Mouse (Mus musculus) intestine, embryonic 15.5 days (tissue): ENCODE measurements around the gene Foxj2. TPM values are rescaled to one million over a fixed set of nuclear protein-coding genes. Genes with fewer than 3 reads are reported as not detected.

Experiments used
- ATAC-seq: fragments of 200-750 bp; cut with Nextera tagmentation; 2 replicates; pipeline ENCODE4 v1.8.0; 2017; ENCODE audit warnings: moderate TSS enrichment, moderate library complexity
- H3K27ac ChIP-seq: fragments of 300-500 bp; sonication (generic); 2 replicates; pipeline ENCODE4 v1.5.1; 2015; ENCODE audit warnings: mild to moderate bottlenecking, inconsistent platforms
- H3K27me3 ChIP-seq: fragments of 300-500 bp; sonication (generic); replicated peaks from 2 replicates; pipeline ENCODE4 v1.6.1; 2015; ENCODE audit warnings: inconsistent platforms
- H3K36me3 ChIP-seq: fragments of 300-500 bp; sonication (generic); 2 replicates; pipeline ENCODE4 v1.6.1; 2015; ENCODE audit warnings: inconsistent platforms
- H3K4me1 ChIP-seq: fragments of 300-500 bp; sonication (generic); replicated peaks from 2 replicates; pipeline ENCODE4 v1.6.1; 2015; ENCODE audit warnings: inconsistent platforms
- H3K4me2 ChIP-seq: fragments of 300-500 bp; sonication (generic); replicated peaks from 2 replicates; pipeline ENCODE4 v1.6.1; 2015; ENCODE audit warnings: mild to moderate bottlenecking, inconsistent platforms
- H3K4me3 ChIP-seq: fragments of 300-500 bp; sonication (generic); replicated peaks from 2 replicates; pipeline ENCODE4 v1.5.1; 2015; ENCODE audit warnings: inconsistent platforms
- H3K9ac ChIP-seq: fragments of 300-500 bp; sonication (generic); 2 replicates; pipeline ENCODE4 v1.6.1; 2015; ENCODE audit warnings: inconsistent platforms
- H3K9me3 ChIP-seq: fragments of 300-500 bp; sonication (generic); 2 replicates; pipeline ENCODE4 v1.6.1; 2016; ENCODE audit warnings: inconsistent platforms
- WGBS: fragments of 180-500 bp; shearing (Covaris S2); methylation state at CpG from one replicate; pipeline ENCODE4 v1.1.7; 2015; 5-methylcytosine and 5-hydroxymethylcytosine counted together
- polyA plus RNA-seq: library from polyadenylated mRNA; unstranded; fragments of >200 nt; fragmentation: Nextera tagmentation; extraction: Ambion mirVana; gene quantifications from 2 replicates; pipeline ENCODE4 v1.2.1, GENCODE M21; 2015

Foxj2 gene
- polyA plus RNA-seq, 1 experiment from 2014 or later: 3.9 TPM

GRCm38 (mm10) chr6:122801301-122801800, 18.4 kb upstream of the Foxj2 start, which contains the start of gene Slc2a3:
Gene Slc2a3 (minus strand): TSS chr6:122801640.
- peak within 1 kb of the TSS; percentile 52 for H3K9ac ChIP-seq
- H3K9me3 ChIP-seq: no peaks in the 10 kb centered on the region
- H3K36me3 ChIP-seq: no peaks in the 10 kb centered on the region
- peak within 1 kb of the TSS; percentile 53 for H3K4me3 ChIP-seq
- H3K27ac ChIP-seq: no peak within 1 kb of the TSS
- peak within 1 kb of the TSS; percentile 96 for H3K4me2 ChIP-seq
- ATAC-seq: peak; percentile 71
- H3K27me3 ChIP-seq: no peaks in the 10 kb centered on the region
- 0 out of 2 replicates have a peak, but pooled peaks cover 2% of the 10 kb centered on the region for H3K4me1 ChIP-seq
- WGBS: 2% methylated on average over 46 of the region's 46 CpGs

- Histone ChIP-seq H3K9me3 (no peaks in the 10 kb centered on the region), H3K27me3 (no peaks in the 10 kb centered on the region), H3K4me2 (peak overlapping the region; percentile 96), H3K4me3 (peak overlapping the region; percentile 53), H3K4me1 (0 out of 2 replicates have a peak, but pooled peaks cover 2% of the 10 kb centered on the region), H3K9ac (peak overlapping the region; percentile 52), H3K36me3 (no peaks in the 10 kb centered on the region), H3K27ac (no peak overlapping the region)
- ATAC-seq: peak; percentile 63
- 3% methylated on average over 34 of the region's 34 CpGs for WGBS
Observed at GRCm38 (mm10) chr6:122801801-122802514, 17.8 kb upstream of the Foxj2 start.

- Histone ChIP-seq H3K27ac (no peak overlapping the region), H3K9me3 (no peaks in the 10 kb centered on the region), H3K4me2 (no peak overlapping the region), H3K27me3 (no peaks in the 10 kb centered on the region), H3K4me1 (0 out of 2 replicates have a peak, but pooled peaks cover 2% of the 10 kb centered on the region), H3K9ac (no peak overlapping the region), H3K36me3 (no peaks in the 10 kb centered on the region), H3K4me3 (no peak overlapping the region)
- WGBS: 19% methylated on average over 5 of the region's 5 CpGs
- peak; percentile 76 for ATAC-seq
Observed at GRCm38 (mm10) chr6:122804418-122804817, 15.3 kb upstream of the Foxj2 start.

GRCm38 (mm10) chr6:122810022-122810614, 9.6 kb upstream of the Foxj2 start:
- Histone ChIP-seq H3K4me3 (peak overlapping the region; percentile 70), H3K27me3 (no peaks in the 10 kb centered on the region), H3K36me3 (no peaks in the 10 kb centered on the region), H3K27ac (peak overlapping the region; percentile 100), H3K4me2 (peak overlapping the region; percentile 54), H3K9me3 (no peaks in the 10 kb centered on the region), H3K4me1 (0 out of 2 replicates have a peak, but pooled peaks cover 3% of the 10 kb centered on the region), H3K9ac (peak overlapping the region; percentile 27)
- peak; percentile 0; the same call in 1 of the 2 replicates for ATAC-seq
- under 1% methylated on average over 11 of the region's 11 CpGs for WGBS

- WGBS: under 1% methylated on average over 30 of the region's 30 CpGs
- Histone ChIP-seq H3K27me3 (no peaks in the 10 kb centered on the region), H3K4me2 (peak overlapping the region; percentile 54), H3K36me3 (no peaks in the 10 kb centered on the region), H3K9ac (peak overlapping the region; percentile 65), H3K9me3 (no peaks in the 10 kb centered on the region), H3K4me1 (0 out of 2 replicates have a peak, but pooled peaks cover 3% of the 10 kb centered on the region), H3K4me3 (peak overlapping the region; percentile 70), H3K27ac (peak overlapping the region; percentile 100)
- peak; percentile 98 for ATAC-seq
Observed at GRCm38 (mm10) chr6:122810615-122811279, 9.0 kb upstream of the Foxj2 start.

GRCm38 (mm10) chr6:122811280-122811652, 8.4 kb upstream of the Foxj2 start:
- no peaks in the 10 kb centered on the region for H3K9me3 ChIP-seq
- peak overlapping the region; percentile 100 for H3K27ac ChIP-seq
- peak; percentile 97 for ATAC-seq
- no peaks in the 10 kb centered on the region for H3K36me3 ChIP-seq
- peak overlapping the region; percentile 54 for H3K4me2 ChIP-seq
- under 1% methylated on average over 38 of the region's 38 CpGs for WGBS
- no peaks in the 10 kb centered on the region for H3K27me3 ChIP-seq
- 0 out of 2 replicates have a peak, but pooled peaks cover 3% of the 10 kb centered on the region for H3K4me1 ChIP-seq
- peak overlapping the region; percentile 70 for H3K4me3 ChIP-seq
- peak overlapping the region; percentile 65 for H3K9ac ChIP-seq

- H3K4me2 ChIP-seq: peak overlapping the region; percentile 54
- H3K36me3 ChIP-seq: no peaks in the 10 kb centered on the region
Observed at GRCm38 (mm10) chr6:122811771-122812600, 7.7 kb upstream of the Foxj2 start.

GRCm38 (mm10) chr6:122812716-122813115, 7.0 kb upstream of the Foxj2 start:
- ATAC-seq: no peak
- 0 out of 2 replicates have a peak, but pooled peaks cover 3% of the 10 kb centered on the region for H3K4me1 ChIP-seq
- no peak overlapping the region for H3K9ac ChIP-seq
- H3K4me3 ChIP-seq: no peak overlapping the region
- no peaks in the 10 kb centered on the region for H3K36me3 ChIP-seq
- H3K27me3 ChIP-seq: no peaks in the 10 kb centered on the region
- no peak overlapping the region for H3K27ac ChIP-seq
- H3K4me2 ChIP-seq: no peak overlapping the region
- no peaks in the 10 kb centered on the region for H3K9me3 ChIP-seq
- 92% methylated on average over 4 of the region's 4 CpGs for WGBS

More at GRCm38 (mm10) chr6:122811771-122812600, 7.7 kb upstream of the Foxj2 start:
- 0 out of 2 replicates have a peak, but pooled peaks cover 3% of the 10 kb centered on the region for H3K4me1 ChIP-seq
- H3K9ac ChIP-seq: no peak overlapping the region; the same call in 1 of the 2 replicates
- WGBS: 27% methylated on average over 16 of the region's 16 CpGs
- no peaks in the 10 kb centered on the region for H3K27me3 ChIP-seq
- H3K9me3 ChIP-seq: no peaks in the 10 kb centered on the region
- H3K27ac ChIP-seq: peak overlapping the region; percentile 100
- peak overlapping the region; percentile 70 for H3K4me3 ChIP-seq
- peak; percentile 64 for ATAC-seq

- Histone ChIP-seq H3K9me3 (no peaks in the 10 kb centered on the region), H3K9ac (no peak overlapping the region), H3K4me3 (no peak overlapping the region), H3K27ac (no peak overlapping the region), H3K36me3 (no peaks in the 10 kb centered on the region), H3K4me1 (0 out of 2 replicates have a peak, but pooled peaks cover 3% of the 10 kb centered on the region), H3K4me2 (no peak overlapping the region), H3K27me3 (no peaks in the 10 kb centered on the region)
- WGBS: 88% methylated on average over 4 of the region's 4 CpGs
- ATAC-seq: no peak
Observed at GRCm38 (mm10) chr6:122813640-122814039, 6.1 kb upstream of the Foxj2 start.

GRCm38 (mm10) chr6:122820071-122820798, 521 bp downstream of the Foxj2 start:
- ATAC-seq: peak; percentile 71
- H3K4me3 ChIP-seq: peak overlapping the region; percentile 94
- H3K9me3 ChIP-seq: no peaks in the 10 kb centered on the region
- whole genome bisulfite sequencing: under 1% methylated on average over 38 of the region's 38 CpGs
- peak overlapping the region; percentile 77 for H3K27ac ChIP-seq
- peaks cover 18% of the 10 kb centered on the region for H3K4me1 ChIP-seq
- no peaks in the 10 kb centered on the region for H3K27me3 ChIP-seq
- H3K4me2 ChIP-seq: peak overlapping the region; percentile 84
- peak overlapping the region; percentile 89 for H3K9ac ChIP-seq
- H3K36me3 ChIP-seq: no peaks in the 10 kb centered on the region
